Mouse (Mus musculus) frontal cortex, postnatal 36 days (tissue): ENCODE measurements at regions not wholly inside any gene's neighbourhood (a gene's known extent, or its start where the extent isn't known, plus 50 kb on each side); places are given as distances from the start of the nearest gene placed in this dataset.
A peak's percentile ranks its signal among the peaks of the same experiment; 100 is the strongest.

Source experiments
- DNase-seq, 2 experiments: peaks; one replicate each; pipeline ENCODE4 v3.0.0; 2022; ENCODE audit warnings: low spot score in 2 of 2

GRCm38 (mm10) chr13:44182544-44183191 lies 398.1 kb downstream of the Cd83 start:
- DNase-seq = no peak

- DNase-seq = no peak
Observed at GRCm38 (mm10) chr13:44195365-44195764, 410.8 kb downstream of the Cd83 start.

- DNase-seq = no peak
Observed at GRCm38 (mm10) chr13:44206042-44206441, 421.5 kb downstream of the Cd83 start.

GRCm38 (mm10) chr13:44206448-44206847 lies 421.9 kb downstream of the Cd83 start:
- no peak for DNase-seq

GRCm38 (mm10) chr13:44207400-44208005 lies 422.9 kb downstream of the Cd83 start:
- DNase-seq = no peak

GRCm38 (mm10) chr13:44209036-44209435 lies 424.5 kb downstream of the Cd83 start:
- DNase-seq = no peak

- no peak for DNase-seq
Observed at GRCm38 (mm10) chr13:44210123-44210522, 425.5 kb downstream of the Cd83 start.

GRCm38 (mm10) chr13:44212356-44212755 lies 427.8 kb downstream of the Cd83 start:
- DNase-seq = no peak

GRCm38 (mm10) chr13:44212936-44213335 lies 428.4 kb downstream of the Cd83 start:
- DNase-seq = no peak

GRCm38 (mm10) chr13:44218266-44218665 lies 433.7 kb downstream of the Cd83 start:
- no peak for DNase-seq

- no peak for DNase-seq
Observed at GRCm38 (mm10) chr13:44221721-44222120, 437.1 kb downstream of the Cd83 start.

- DNase-seq = peak in 1 of 2 experiments; percentile 35
Observed at GRCm38 (mm10) chr13:44222335-44222734, 437.8 kb downstream of the Cd83 start.

GRCm38 (mm10) chr13:44227706-44228459 lies 443.3 kb downstream of the Cd83 start:
- DNase-seq = no peak

GRCm38 (mm10) chr13:44228540-44229135 lies 444.1 kb downstream of the Cd83 start:
- no peak for DNase-seq

- DNase-seq = no peak
Observed at GRCm38 (mm10) chr13:44229136-44229611, 444.6 kb downstream of the Cd83 start.

GRCm38 (mm10) chr13:44231403-44231802 lies 446.8 kb downstream of the Cd83 start:
- DNase-seq = no peak

GRCm38 (mm10) chr13:44231868-44232715 lies 447.5 kb downstream of the Cd83 start:
- DNase-seq = peak; percentile 74 to 95

- DNase-seq = no peak
Observed at GRCm38 (mm10) chr13:44232716-44233051, 448.1 kb downstream of the Cd83 start.

GRCm38 (mm10) chr13:44234241-44234640 lies 449.7 kb downstream of the Cd83 start:
- DNase-seq = no peak

- peak in 1 of 2 experiments; percentile 54 for DNase-seq
Observed at GRCm38 (mm10) chr13:44235236-44235635, 450.7 kb downstream of the Cd83 start.

- no peak for DNase-seq
Observed at GRCm38 (mm10) chr13:44235941-44236340, 451.4 kb downstream of the Cd83 start.
